Mouse (Mus musculus) hindbrain, embryonic 10.5 days (tissue): ENCODE measurements around the gene Noto. TPM values are rescaled to one million over a fixed set of nuclear protein-coding genes. Genes with fewer than 3 reads are reported as not detected.

Source experiments
- DNase-seq: peaks from one replicate; pipeline ENCODE4 v3.0.0-alpha.2; 2017; ENCODE audit warnings: low spot score
- H3K27ac ChIP-seq: fragments of 300-500 bp; sonication (generic); 2 replicates; pipeline ENCODE4 v1.5.1; 2016; ENCODE audit warnings: mild to moderate bottlenecking, moderate library complexity
- H3K27me3 ChIP-seq: fragments of 300-500 bp; sonication (generic); 2 replicates; pipeline ENCODE4 v1.6.1; 2016; ENCODE audit warnings: mild to moderate bottlenecking; ENCODE audit not compliant: poor library complexity, insufficient read depth, severe bottlenecking
- H3K36me3 ChIP-seq: fragments of 300-500 bp; sonication (generic); 2 replicates; pipeline ENCODE4 v1.6.1; 2016; ENCODE audit warnings: mild to moderate bottlenecking, moderate library complexity
- H3K4me1 ChIP-seq: fragments of 300-500 bp; sonication (generic); replicated peaks from 2 replicates; pipeline ENCODE4 v1.6.1; 2016; ENCODE audit warnings: mild to moderate bottlenecking
- H3K4me3 ChIP-seq: fragments of 300-500 bp; sonication (generic); 2 replicates; pipeline ENCODE4 v1.5.1; 2016; ENCODE audit warnings: mild to moderate bottlenecking, moderate library complexity
- H3K9me3 ChIP-seq: fragments of 300-500 bp; sonication (generic); 2 replicates; pipeline ENCODE4 v1.6.1; 2016; ENCODE audit warnings: mild to moderate bottlenecking, moderate library complexity
- WGBS: fragments of 180-500 bp; shearing (Covaris S2); methylation state at CpG from one replicate; pipeline ENCODE4 v1.1.7; 2016; 5-methylcytosine and 5-hydroxymethylcytosine counted together
- polyA plus RNA-seq: library from polyadenylated mRNA; unstranded; fragments of >200 nt; fragmentation: Nextera tagmentation; extraction: Ambion mirVana; gene quantifications from 2 replicates; pipeline ENCODE4 v1.2.1, GENCODE M21; 2016

Gene Noto
- polyA plus RNA-seq, 1 experiment from 2014 or later, result not detected

GRCm38 (mm10) chr6:85395360-85395759, 28.3 kb upstream of the Noto start:
- Histone ChIP-seq H3K4me1 (no peaks in the 10 kb centered on the region; the same call in 1 of the 2 replicates), H3K4me3 (no peak overlapping the region), H3K27me3 (peaks cover 4% of the 10 kb centered on the region; the same call in 1 of the 2 replicates), H3K27ac (no peak overlapping the region), H3K36me3 (no peaks in the 10 kb centered on the region), H3K9me3 (no peaks in the 10 kb centered on the region)
- WGBS, result 85% methylated on average over 2 of the region's 2 CpGs
- no peak for DNase-seq

GRCm38 (mm10) chr6:85397165-85397564, 26.5 kb upstream of the Noto start:
- Histone ChIP-seq H3K27ac (no peak overlapping the region), H3K4me1 (no peaks in the 10 kb centered on the region; the same call in 1 of the 2 replicates), H3K4me3 (no peak overlapping the region), H3K9me3 (no peaks in the 10 kb centered on the region), H3K27me3 (peaks cover 4% of the 10 kb centered on the region; the same call in 1 of the 2 replicates), H3K36me3 (no peaks in the 10 kb centered on the region)
- WGBS, result 11% methylated on average over 1 of the region's 1 CpGs
- no peak for DNase-seq

GRCm38 (mm10) chr6:85399715-85400114, 24.0 kb upstream of the Noto start:
- Histone ChIP-seq H3K36me3 (no peaks in the 10 kb centered on the region), H3K4me3 (no peak overlapping the region), H3K27ac (no peak overlapping the region), H3K4me1 (no peaks in the 10 kb centered on the region; the same call in 1 of the 2 replicates), H3K9me3 (no peaks in the 10 kb centered on the region), H3K27me3 (peaks cover 3% of the 10 kb centered on the region; the same call in 1 of the 2 replicates)
- DNase-seq, result no peak
- WGBS, result 36% methylated on average over 5 of the region's 5 CpGs

- no peak overlapping the region for H3K4me3 ChIP-seq
- DNase-seq, result no peak
Observed at GRCm38 (mm10) chr6:85402613-85403012, 21.1 kb upstream of the Noto start.

GRCm38 (mm10) chr6:85403039-85403438, 20.6 kb upstream of the Noto start:
- Histone ChIP-seq H3K36me3 (no peaks in the 10 kb centered on the region), H3K9me3 (no peaks in the 10 kb centered on the region), H3K4me1 (no peaks in the 10 kb centered on the region; the same call in 1 of the 2 replicates), H3K27ac (no peak overlapping the region), H3K4me3 (no peak overlapping the region), H3K27me3 (peaks cover 33% of the 10 kb centered on the region)
- DNase-seq, result no peak
- 86% methylated on average over 10 of the region's 10 CpGs for WGBS

More at GRCm38 (mm10) chr6:85402613-85403012, 21.1 kb upstream of the Noto start:
- Histone ChIP-seq H3K4me1 (no peaks in the 10 kb centered on the region; the same call in 1 of the 2 replicates), H3K27ac (no peak overlapping the region), H3K27me3 (peaks cover 29% of the 10 kb centered on the region), H3K36me3 (no peaks in the 10 kb centered on the region), H3K9me3 (no peaks in the 10 kb centered on the region)
- 55% methylated on average over 2 of the region's 2 CpGs for WGBS

GRCm38 (mm10) chr6:85409003-85409402, 14.7 kb upstream of the Noto start:
- Histone ChIP-seq H3K4me1 (peaks cover 9% of the 10 kb centered on the region), H3K9me3 (no peaks in the 10 kb centered on the region), H3K36me3 (no peaks in the 10 kb centered on the region), H3K27ac (peak overlapping the region; percentile 41; the same call in 1 of the 2 replicates), H3K27me3 (peaks cover 64% of the 10 kb centered on the region), H3K4me3 (peak overlapping the region; percentile 41)
- 2% methylated on average over 31 of the region's 31 CpGs for WGBS
- DNase-seq, result peak; percentile 32

GRCm38 (mm10) chr6:85410771-85411273, 12.9 kb upstream of the Noto start:
- no peaks in the 10 kb centered on the region for H3K9me3 ChIP-seq
- no peak overlapping the region for H3K27ac ChIP-seq
- H3K36me3 ChIP-seq, result no peaks in the 10 kb centered on the region
- peaks cover 9% of the 10 kb centered on the region for H3K4me1 ChIP-seq
- DNase-seq, result peak; percentile 81
- 9% methylated on average over 13 of the region's 13 CpGs for WGBS
- peaks cover 58% of the 10 kb centered on the region for H3K27me3 ChIP-seq
- H3K4me3 ChIP-seq, result no peak overlapping the region

- H3K27ac ChIP-seq, result no peak overlapping the region
- no peak overlapping the region for H3K4me3 ChIP-seq
- no peaks in the 10 kb centered on the region for H3K9me3 ChIP-seq
- H3K4me1 ChIP-seq, result no peaks in the 10 kb centered on the region
- H3K36me3 ChIP-seq, result no peaks in the 10 kb centered on the region
- no peak for DNase-seq
- H3K27me3 ChIP-seq, result peaks cover 7% of the 10 kb centered on the region; the same call in 1 of the 2 replicates
- 58% methylated on average over 3 of the region's 3 CpGs for WGBS
Observed at GRCm38 (mm10) chr6:85415829-85416228, 7.9 kb upstream of the Noto start.

GRCm38 (mm10) chr6:85419150-85419549, 4.5 kb upstream of the Noto start:
- H3K27me3 ChIP-seq, result peaks cover 28% of the 10 kb centered on the region
- H3K9me3 ChIP-seq, result no peaks in the 10 kb centered on the region
- DNase-seq, result no peak
- 92% methylated on average over 2 of the region's 2 CpGs for WGBS
- no peak overlapping the region for H3K27ac ChIP-seq
- no peak overlapping the region for H3K4me3 ChIP-seq
- H3K4me1 ChIP-seq, result peaks cover 10% of the 10 kb centered on the region
- no peaks in the 10 kb centered on the region for H3K36me3 ChIP-seq

GRCm38 (mm10) chr6:85431274-85431841, 7.7 kb downstream of the Noto start:
- Histone ChIP-seq H3K27ac (peak overlapping the region; percentile 90), H3K27me3 (peaks cover 15% of the 10 kb centered on the region), H3K36me3 (no peaks in the 10 kb centered on the region), H3K4me1 (peaks cover 22% of the 10 kb centered on the region), H3K9me3 (no peaks in the 10 kb centered on the region), H3K4me3 (peak overlapping the region; percentile 91)
- WGBS, result 49% methylated on average over 8 of the region's 8 CpGs
- no peak for DNase-seq

- Histone ChIP-seq H3K4me3 (peak within 1 kb of the TSS; percentile 91), H3K27ac (peak within 1 kb of the TSS; percentile 90)
Observed at GRCm38 (mm10) chr6:85431842-85432431, 8.3 kb downstream of the Noto start, which contains the start of gene Smyd5. Smyd5 (plus strand) TSS chr6:85431989.

GRCm38 (mm10) chr6:85433865-85434264, 10.2 kb downstream of the Noto start:
- 83% methylated on average over 5 of the region's 5 CpGs for WGBS
- Histone ChIP-seq H3K36me3 (peaks cover 12% of the 10 kb centered on the region), H3K27ac (no peak overlapping the region), H3K9me3 (no peaks in the 10 kb centered on the region), H3K27me3 (no peaks in the 10 kb centered on the region), H3K4me1 (peaks cover 22% of the 10 kb centered on the region), H3K4me3 (no peak overlapping the region)
- no peak for DNase-seq

More at GRCm38 (mm10) chr6:85431842-85432431, 8.3 kb downstream of the Noto start, which contains the start of gene Smyd5:
- H3K27me3 ChIP-seq, result peaks cover 11% of the 10 kb centered on the region
- peaks cover 22% of the 10 kb centered on the region for H3K4me1 ChIP-seq
- H3K36me3 ChIP-seq, result no peaks in the 10 kb centered on the region
- no peaks in the 10 kb centered on the region for H3K9me3 ChIP-seq
- WGBS, result 0% methylated on average over 39 of the region's 39 CpGs
- peak; percentile 89 for DNase-seq

- peaks cover 22% of the 10 kb centered on the region for H3K4me1 ChIP-seq
- no peak overlapping the region for H3K4me3 ChIP-seq
- H3K9me3 ChIP-seq, result no peaks in the 10 kb centered on the region
- 88% methylated on average over 1 of the region's 1 CpGs for WGBS
- H3K27ac ChIP-seq, result no peak overlapping the region
- no peak for DNase-seq
- H3K36me3 ChIP-seq, result peaks cover 35% of the 10 kb centered on the region
- no peaks in the 10 kb centered on the region for H3K27me3 ChIP-seq
Observed at GRCm38 (mm10) chr6:85436204-85436603, 12.5 kb downstream of the Noto start.
